Mouse (Mus musculus): ENCODE data around the gene Susd1. TPM values are rescaled to one million over a fixed set of nuclear protein-coding genes. Genes with fewer than 3 reads are reported as not detected.

Gene Susd1
- total and polyA plus RNA-seq, 3 experiments = 2.4 to 51.5 (median 35.5) TPM

- no peak for ATAC-seq (ENCODE audit: extremely low read depth, insufficient number of reproducible peaks, low FRiP score, poor library complexity, severe bottlenecking)
- H3K4me1 ChIP-seq (ENCODE audit: insufficient read depth, low read depth, low read length) = peaks cover 67% of the 10 kb centered on the region
- no peaks in the 10 kb centered on the region for H3K9me3 ChIP-seq (replicated peaks)
- no peak overlapping the region for H3K4me3 ChIP-seq (ENCODE audit: low read depth, low read length)
- peaks cover 21% of the 10 kb centered on the region for H3K36me3 ChIP-seq (replicated peaks)
- H3K27me3 ChIP-seq (ENCODE audit: insufficient read depth, low read length) = no peaks in the 10 kb centered on the region
- DNase-seq (ENCODE audit: low spot score) = no peak
- TF ChIP-seq GATA2 (IDR thresholded peaks at IDR 0.05; ENCODE audit: borderline replicate concordance, low read depth, low read length) (no peak), GATA1 (IDR thresholded peaks at IDR 0.05; ENCODE audit: borderline replicate concordance, low read length) (no peak), POLR2AphosphoS5 (IDR thresholded peaks at IDR 0.05; ENCODE audit: insufficient replicate concordance, low read depth, low read length) (no peak), TAL1 (conservative IDR thresholded peaks at IDR 0.05; ENCODE audit: low read depth, low read length) (no peak), CTCF (IDR thresholded peaks at IDR 0.05; ENCODE audit: low read depth, low read length) (no peak)
These were observed 117.0 kb downstream of the Susd1 start for GRCm38 (mm10) chr4:59321181-59322008.

- Histone ChIP-seq H3K4me1 (ENCODE audit: insufficient read depth, low read depth, low read length) (peaks cover 57% of the 10 kb centered on the region), H3K9me3 (replicated peaks) (no peaks in the 10 kb centered on the region), H3K36me3 (replicated peaks) (peaks cover 32% of the 10 kb centered on the region), H3K4me3 (ENCODE audit: low read depth, low read length) (no peak overlapping the region), H3K27me3 (ENCODE audit: insufficient read depth, low read length) (no peaks in the 10 kb centered on the region)
- DNase-seq (ENCODE audit: low spot score) (peak; percentile 25), ATAC-seq (ENCODE audit: extremely low read depth, insufficient number of reproducible peaks, low FRiP score, poor library complexity, severe bottlenecking) (0 out of 2 replicates have a peak, but pooled peaks have one; percentile 18)
- no peak for TF ChIP-seq CTCF (IDR thresholded peaks at IDR 0.05; ENCODE audit: low read depth, low read length)
- no peak for TF ChIP-seq TAL1 (conservative IDR thresholded peaks at IDR 0.05; ENCODE audit: low read depth, low read length)
- TF ChIP-seq POLR2AphosphoS5 (IDR thresholded peaks at IDR 0.05; ENCODE audit: insufficient replicate concordance, low read depth, low read length) = no peak
- no peak for TF ChIP-seq GATA1 (IDR thresholded peaks at IDR 0.05; ENCODE audit: borderline replicate concordance, low read length)
- no peak for TF ChIP-seq GATA2 (IDR thresholded peaks at IDR 0.05; ENCODE audit: borderline replicate concordance, low read depth, low read length)
These were observed 119.1 kb downstream of the Susd1 start for GRCm38 (mm10) chr4:59319136-59319941.

- ATAC-seq (ENCODE audit: extremely low read depth, insufficient number of reproducible peaks, low FRiP score, poor library complexity, severe bottlenecking) = no peak
- DNase-seq (ENCODE audit: low spot score) = no peak
- no peak for TF ChIP-seq GATA1 (IDR thresholded peaks at IDR 0.05; ENCODE audit: borderline replicate concordance, low read length)
- no peak for TF ChIP-seq TAL1 (conservative IDR thresholded peaks at IDR 0.05; ENCODE audit: low read depth, low read length)
- TF ChIP-seq CTCF (IDR thresholded peaks at IDR 0.05; ENCODE audit: low read depth, low read length) = no peak
- no peak for TF ChIP-seq POLR2AphosphoS5 (IDR thresholded peaks at IDR 0.05; ENCODE audit: insufficient replicate concordance, low read depth, low read length)
- no peak for TF ChIP-seq GATA2 (IDR thresholded peaks at IDR 0.05; ENCODE audit: borderline replicate concordance, low read depth, low read length)
- Histone ChIP-seq H3K4me3 (ENCODE audit: low read depth, low read length) (no peak overlapping the region), H3K36me3 (replicated peaks) (peaks cover 33% of the 10 kb centered on the region), H3K4me1 (ENCODE audit: insufficient read depth, low read depth, low read length) (peaks cover 53% of the 10 kb centered on the region), H3K9me3 (replicated peaks) (no peaks in the 10 kb centered on the region), H3K27me3 (ENCODE audit: insufficient read depth, low read length) (no peaks in the 10 kb centered on the region)
These were observed 119.8 kb downstream of the Susd1 start for GRCm38 (mm10) chr4:59318602-59319001.

- Histone ChIP-seq H3K4me3 (ENCODE audit: low read depth, low read length) (no peak overlapping the region), H3K4me1 (ENCODE audit: insufficient read depth, low read depth, low read length) (peaks cover 31% of the 10 kb centered on the region), H3K9me3 (replicated peaks) (no peaks in the 10 kb centered on the region), H3K27me3 (ENCODE audit: insufficient read depth, low read length) (no peaks in the 10 kb centered on the region), H3K36me3 (replicated peaks) (peaks cover 23% of the 10 kb centered on the region)
- TF ChIP-seq TAL1 (conservative IDR thresholded peaks at IDR 0.05; ENCODE audit: low read depth, low read length) (no peak), POLR2AphosphoS5 (IDR thresholded peaks at IDR 0.05; ENCODE audit: insufficient replicate concordance, low read depth, low read length) (no peak), GATA1 (IDR thresholded peaks at IDR 0.05; ENCODE audit: borderline replicate concordance, low read length) (no peak), GATA2 (IDR thresholded peaks at IDR 0.05; ENCODE audit: borderline replicate concordance, low read depth, low read length) (no peak), CTCF (IDR thresholded peaks at IDR 0.05; ENCODE audit: low read depth, low read length) (no peak)
- DNase-seq (ENCODE audit: low spot score) (no peak), ATAC-seq (ENCODE audit: extremely low read depth, insufficient number of reproducible peaks, low FRiP score, poor library complexity, severe bottlenecking) (no peak)
These were observed 122.7 kb downstream of the Susd1 start for GRCm38 (mm10) chr4:59315553-59316405.

GRCm38 (mm10) chr4:59314939-59315552 is 123.4 kb downstream of the Susd1 start:
- Histone ChIP-seq H3K4me3 (ENCODE audit: low read depth, low read length) (no peak overlapping the region), H3K4me1 (ENCODE audit: insufficient read depth, low read depth, low read length) (peaks cover 25% of the 10 kb centered on the region), H3K9me3 (replicated peaks) (no peaks in the 10 kb centered on the region), H3K36me3 (replicated peaks) (peaks cover 19% of the 10 kb centered on the region), H3K27me3 (ENCODE audit: insufficient read depth, low read length) (no peaks in the 10 kb centered on the region)
- DNase-seq (ENCODE audit: low spot score) (no peak), ATAC-seq (ENCODE audit: extremely low read depth, insufficient number of reproducible peaks, low FRiP score, poor library complexity, severe bottlenecking) (no peak)
- no peak for TF ChIP-seq POLR2AphosphoS5 (IDR thresholded peaks at IDR 0.05; ENCODE audit: insufficient replicate concordance, low read depth, low read length)
- no peak for TF ChIP-seq GATA2 (IDR thresholded peaks at IDR 0.05; ENCODE audit: borderline replicate concordance, low read depth, low read length)
- no peak for TF ChIP-seq GATA1 (IDR thresholded peaks at IDR 0.05; ENCODE audit: borderline replicate concordance, low read length)
- no peak for TF ChIP-seq CTCF (IDR thresholded peaks at IDR 0.05; ENCODE audit: low read depth, low read length)

Measured in G1E (cell line).